Mouse (Mus musculus) ES-E14 (cell line): ENCODE measurements around the gene Eid2.
"Not testable (repeated sequence)": the region's sequence is repeated elsewhere in the genome, so short reads cannot be mapped to it uniquely, and the experiment has no call there.

ENCODE experiments used
- HCFC1 ChIP-seq: IDR thresholded peaks from 2 replicates; pipeline ENCODE4 v1.6.1; 2012; ENCODE audit warnings: low read length, inconsistent platforms, borderline replicate concordance; ENCODE audit not compliant: insufficient read depth
- ZNF384 ChIP-seq: IDR thresholded peaks from 2 replicates; pipeline ENCODE4 v1.6.1; 2012; ENCODE audit warnings: low read depth, low read length, inconsistent platforms

GRCm38 (mm10) chr7:28227421-28227820 is 40.3 kb upstream of the Eid2 start:
- TF ChIP-seq ZNF384, HCFC1: not testable (repeated sequence)
